Mouse (Mus musculus) kidney, postnatal 0 days (tissue): ENCODE data around the gene Serpina12. TPM values are rescaled to one million over a fixed set of nuclear protein-coding genes. Genes with fewer than 3 reads are reported as not detected.

Experiments used
- ATAC-seq: fragments of 200-750 bp; cut with Nextera tagmentation; replicated peaks from 2 replicates; pipeline ENCODE4 v1.8.0; 2017; ENCODE audit warnings: low read depth, moderate number of reproducible peaks, moderate TSS enrichment, moderate library complexity; ENCODE audit not compliant: low FRiP score
- DNase-seq: peaks from one replicate; pipeline ENCODE4 v3.0.0-alpha.2; 2016; ENCODE audit warnings: low spot score
- H3K27ac ChIP-seq: fragments of 300-500 bp; sonication (generic); 2 replicates; pipeline ENCODE4 v1.5.1; 2014; ENCODE audit warnings: mild to moderate bottlenecking
- H3K27me3 ChIP-seq: fragments of 300-500 bp; sonication (generic); 2 replicates; pipeline ENCODE4 v1.6.1; 2014; ENCODE audit warnings: low read length, mixed read lengths; ENCODE audit not compliant: insufficient read depth
- H3K36me3 ChIP-seq: fragments of 300-500 bp; sonication (generic); 2 replicates; pipeline ENCODE4 v1.6.1; 2014; ENCODE audit warnings: low read length, mixed read lengths; ENCODE audit not compliant: insufficient read depth
- H3K4me1 ChIP-seq: fragments of 300-500 bp; sonication (generic); replicated peaks from 2 replicates; pipeline ENCODE4 v1.6.1; 2014; ENCODE audit warnings: antibody characterized with exemption, low read length, mixed read lengths; ENCODE audit not compliant: insufficient read depth
- H3K4me2 ChIP-seq: fragments of 300-500 bp; sonication (generic); 2 replicates; pipeline ENCODE4 v1.6.1; 2014; ENCODE audit warnings: mild to moderate bottlenecking, low read length, moderate library complexity, mixed read lengths
- H3K4me3 ChIP-seq: fragments of 300-500 bp; sonication (generic); replicated peaks from 2 replicates; pipeline ENCODE4 v1.5.1; 2014; ENCODE audit warnings: low read depth, low read length
- H3K9ac ChIP-seq: fragments of 300-500 bp; sonication (generic); 2 replicates; pipeline ENCODE4 v1.6.1; 2014; ENCODE audit warnings: low read depth, low read length
- H3K9me3 ChIP-seq: fragments of 300-500 bp; sonication (generic); replicated peaks from 2 replicates; pipeline ENCODE4 v1.6.1; 2016; ENCODE audit warnings: low read length, inconsistent platforms, mixed read lengths
- CTCF ChIP-seq: IDR thresholded peaks from 2 replicates; pipeline ENCODE4 v1.5.1; 2016; ENCODE audit warnings: antibody characterized with exemption, low read depth, mild to moderate bottlenecking, moderate library complexity
- WGBS: fragments of 180-500 bp; shearing (Covaris S2); extraction: QIAGEN DNeasy Blood & Tissue Kit; methylation state at CpG from one replicate; pipeline ENCODE4 v1.1.7; 2014; 5-methylcytosine and 5-hydroxymethylcytosine counted together
- polyA plus RNA-seq: library from polyadenylated mRNA; unstranded; fragments of >200 nt; fragmentation: Nextera tagmentation; extraction: Ambion mirVana; gene quantifications from 2 replicates; pipeline ENCODE4 v1.2.1, GENCODE M21; 2015

The Serpina12 gene
- polyA plus RNA-seq, 1 experiment from 2014 or later, result not detected

DNA sequence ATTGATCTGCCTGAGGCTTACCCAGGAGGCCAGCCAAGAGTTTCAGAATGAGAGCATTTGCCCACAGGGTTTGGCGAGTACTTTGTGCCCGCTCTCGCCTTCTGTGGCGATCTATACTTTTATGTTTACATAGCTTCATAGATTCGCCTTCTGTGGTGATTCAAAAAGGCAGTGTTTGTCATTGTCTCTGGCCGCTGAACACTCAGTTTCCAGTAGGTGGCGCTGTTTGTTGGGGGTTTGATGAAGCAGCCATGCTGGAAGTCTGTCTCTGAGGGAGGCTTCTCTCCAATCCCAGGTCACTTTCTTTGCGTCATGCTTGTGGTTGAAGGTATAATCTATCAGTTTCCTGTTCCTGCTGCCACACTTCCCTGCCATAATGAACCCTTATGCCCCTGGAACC, 22.0 kb upstream of the Serpina12 start:
- 32% methylated on average over 8 of the region's 8 CpGs for WGBS
- no peaks in the 10 kb centered on the region for H3K27me3 ChIP-seq
- no peak overlapping the region for H3K27ac ChIP-seq
- H3K36me3 ChIP-seq, result no peaks in the 10 kb centered on the region
- ATAC-seq, result no peak
- H3K4me3 ChIP-seq, result no peak overlapping the region
- TF ChIP-seq CTCF, result peak; percentile 88
- no peaks in the 10 kb centered on the region for H3K9me3 ChIP-seq
- peak; percentile 80 for DNase-seq
- H3K9ac ChIP-seq, result no peak overlapping the region
- H3K4me2 ChIP-seq, result no peak overlapping the region
- H3K4me1 ChIP-seq, result no peaks in the 10 kb centered on the region

DNA sequence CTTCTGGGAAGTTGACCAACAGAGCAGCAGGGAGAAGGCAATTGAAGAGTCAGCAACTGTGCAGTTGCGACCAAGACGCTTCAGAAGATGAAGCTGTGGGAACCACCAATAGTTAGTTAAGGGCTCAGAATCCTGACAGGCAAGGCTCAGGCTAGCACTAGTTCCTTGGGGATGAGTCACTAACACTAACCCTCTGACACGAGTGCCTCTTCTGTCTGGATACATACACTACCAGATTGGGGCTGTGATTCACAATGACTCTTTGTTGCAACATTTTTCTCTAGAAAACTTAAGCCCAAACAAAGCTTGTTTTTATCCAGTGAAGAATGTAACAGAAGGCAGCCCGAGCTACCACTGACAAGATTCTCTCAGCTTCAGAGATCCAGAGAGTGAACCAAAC, 20.8 kb upstream of the Serpina12 start:
- H3K9ac ChIP-seq, result no peak overlapping the region
- H3K36me3 ChIP-seq, result no peaks in the 10 kb centered on the region
- WGBS, result 78% methylated on average over 4 of the region's 4 CpGs
- H3K4me1 ChIP-seq, result no peaks in the 10 kb centered on the region
- DNase-seq (no peak), ATAC-seq (no peak)
- H3K27ac ChIP-seq, result no peak overlapping the region
- no peak overlapping the region for H3K4me3 ChIP-seq
- no peaks in the 10 kb centered on the region for H3K27me3 ChIP-seq
- no peak for TF ChIP-seq CTCF
- H3K9me3 ChIP-seq, result no peaks in the 10 kb centered on the region
- no peak overlapping the region for H3K4me2 ChIP-seq

DNA sequence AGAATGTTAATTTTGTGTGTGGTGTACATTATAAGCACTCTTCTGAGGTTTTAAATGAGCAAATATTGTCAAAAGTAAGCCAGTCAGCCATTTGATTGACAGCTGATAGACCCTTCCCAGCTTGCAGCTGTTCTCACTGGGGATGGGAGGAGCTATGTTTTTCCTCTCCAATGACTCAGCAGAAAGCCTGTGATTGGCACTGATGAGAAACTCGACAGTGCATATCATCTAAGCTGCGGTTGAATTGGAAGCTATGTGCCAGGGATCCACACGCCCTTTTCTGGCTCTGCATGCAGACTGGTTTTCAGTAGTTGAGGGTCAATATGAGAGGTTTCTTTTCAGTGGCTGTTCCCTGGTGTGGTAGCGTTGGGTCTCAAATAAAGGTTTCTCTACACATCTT, 20.3 kb upstream of the Serpina12 start:
- Histone ChIP-seq H3K36me3 (no peaks in the 10 kb centered on the region), H3K27me3 (no peaks in the 10 kb centered on the region), H3K4me1 (no peaks in the 10 kb centered on the region), H3K4me2 (no peak overlapping the region), H3K9me3 (no peaks in the 10 kb centered on the region), H3K9ac (no peak overlapping the region), H3K4me3 (no peak overlapping the region), H3K27ac (no peak overlapping the region)
- DNase-seq (no peak), ATAC-seq (no peak)
- 59% methylated on average over 4 of the region's 4 CpGs for WGBS
- no peak for TF ChIP-seq CTCF

DNA sequence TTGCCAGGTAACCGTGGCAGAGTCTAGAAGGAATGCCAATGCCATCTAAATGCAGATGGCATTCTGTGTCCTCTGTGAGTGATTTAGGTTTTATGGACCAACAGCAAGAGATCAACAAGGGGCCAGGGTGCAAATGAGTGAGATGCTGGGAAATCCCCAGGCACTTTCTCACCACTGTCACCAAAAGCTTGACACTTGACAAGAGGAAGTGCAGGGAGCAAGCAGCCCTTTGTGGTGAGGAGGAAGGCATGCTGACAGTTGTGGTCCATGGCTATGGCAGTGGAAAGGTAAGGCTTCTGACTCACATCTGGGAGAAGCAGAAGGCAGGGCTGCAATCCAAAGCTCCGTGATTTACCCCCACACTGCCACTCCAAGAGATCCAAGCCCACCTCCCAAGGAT, 17.6 kb upstream of the Serpina12 start:
- TF ChIP-seq CTCF, result no peak
- no peaks in the 10 kb centered on the region for H3K9me3 ChIP-seq
- H3K4me3 ChIP-seq, result no peak overlapping the region
- no peak for ATAC-seq
- no peak for DNase-seq
- no peaks in the 10 kb centered on the region for H3K27me3 ChIP-seq
- WGBS, result 38% methylated on average over 2 of the region's 2 CpGs
- no peaks in the 10 kb centered on the region for H3K4me1 ChIP-seq
- H3K36me3 ChIP-seq, result no peaks in the 10 kb centered on the region
- H3K9ac ChIP-seq, result no peak overlapping the region
- H3K27ac ChIP-seq, result no peak overlapping the region
- H3K4me2 ChIP-seq, result no peak overlapping the region

DNA sequence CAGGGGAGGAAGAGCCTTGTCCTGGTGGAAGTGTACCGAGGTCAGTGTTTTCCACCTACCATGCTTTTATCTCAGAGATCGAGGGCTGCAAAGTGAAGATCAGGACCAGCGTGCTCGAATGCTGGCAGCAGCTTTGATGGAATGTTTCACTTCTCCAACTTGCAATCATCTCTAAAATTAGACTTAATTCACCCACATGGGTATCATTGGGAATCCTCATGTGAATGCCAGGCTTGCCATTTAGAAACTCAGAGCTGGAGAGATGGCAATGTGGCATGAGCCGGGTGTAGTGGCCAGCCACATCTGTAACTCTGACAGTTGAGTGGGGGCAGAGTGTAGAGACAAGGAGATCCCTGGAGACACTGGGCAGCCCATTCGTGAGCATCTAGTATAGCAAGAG, 15.9 kb upstream of the Serpina12 start:
- H3K27ac ChIP-seq, result no peak overlapping the region
- 74% methylated on average over 6 of the region's 6 CpGs for WGBS
- DNase-seq (no peak), ATAC-seq (no peak)
- H3K4me2 ChIP-seq, result no peak overlapping the region
- no peaks in the 10 kb centered on the region for H3K9me3 ChIP-seq
- no peaks in the 10 kb centered on the region for H3K36me3 ChIP-seq
- TF ChIP-seq CTCF, result no peak
- no peak overlapping the region for H3K4me3 ChIP-seq
- no peaks in the 10 kb centered on the region for H3K27me3 ChIP-seq
- H3K4me1 ChIP-seq, result no peaks in the 10 kb centered on the region
- no peak overlapping the region for H3K9ac ChIP-seq

DNA sequence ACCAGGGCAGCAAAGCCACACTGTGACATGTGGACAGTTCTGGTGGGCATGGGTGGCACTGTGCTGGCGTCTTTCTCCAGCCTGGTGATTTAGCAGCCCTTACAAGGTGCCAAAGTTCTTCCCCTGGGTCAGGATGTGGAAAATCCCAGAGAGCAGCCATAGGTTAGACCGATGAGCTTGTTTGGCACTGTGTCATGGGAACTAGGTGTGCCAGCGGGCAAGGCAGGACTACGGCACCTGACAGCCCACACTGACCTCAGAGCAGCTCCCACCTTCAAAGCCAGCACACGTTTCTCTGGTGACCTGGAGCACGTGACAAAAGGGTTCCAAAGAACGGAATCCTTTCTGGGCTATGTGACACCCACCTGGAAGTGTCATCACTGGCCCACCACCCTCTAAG, 13.3 kb upstream of the Serpina12 start:
- no peak overlapping the region for H3K9ac ChIP-seq
- no peaks in the 10 kb centered on the region for H3K36me3 ChIP-seq
- H3K4me2 ChIP-seq, result no peak overlapping the region
- TF ChIP-seq CTCF, result no peak
- no peak overlapping the region for H3K4me3 ChIP-seq
- H3K9me3 ChIP-seq, result no peaks in the 10 kb centered on the region
- no peak for ATAC-seq
- 76% methylated on average over 7 of the region's 7 CpGs for WGBS
- no peaks in the 10 kb centered on the region for H3K4me1 ChIP-seq
- no peaks in the 10 kb centered on the region for H3K27me3 ChIP-seq
- H3K27ac ChIP-seq, result no peak overlapping the region
- DNase-seq, result no peak

DNA sequence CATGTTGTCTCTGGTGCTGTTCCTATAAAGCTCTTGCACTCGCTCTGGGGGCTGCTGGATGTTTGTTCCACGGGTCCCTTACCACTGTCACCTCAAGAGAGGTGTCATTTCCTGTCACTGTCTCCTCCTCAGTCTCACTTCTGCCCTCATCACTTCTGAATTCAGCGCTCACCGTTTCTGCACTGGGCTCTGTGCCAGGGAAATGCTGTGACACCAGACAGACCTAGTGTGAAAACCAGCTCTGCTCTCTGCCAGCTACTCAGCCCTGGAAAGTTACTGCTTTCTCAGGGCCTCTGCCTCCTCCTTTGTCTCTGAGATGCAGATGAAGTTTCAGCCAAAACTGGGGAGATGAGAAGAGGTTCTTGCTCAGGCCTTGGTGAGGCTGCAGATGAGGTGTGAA, 12.8 kb upstream of the Serpina12 start:
- Histone ChIP-seq H3K4me2 (no peak overlapping the region), H3K27ac (no peak overlapping the region), H3K9me3 (no peaks in the 10 kb centered on the region), H3K9ac (no peak overlapping the region), H3K4me3 (no peak overlapping the region), H3K36me3 (no peaks in the 10 kb centered on the region), H3K4me1 (no peaks in the 10 kb centered on the region), H3K27me3 (no peaks in the 10 kb centered on the region)
- TF ChIP-seq CTCF, result no peak
- no peak for DNase-seq
- 13% methylated on average over 4 of the region's 4 CpGs for WGBS
- ATAC-seq, result no peak
